29 mouse cellular contexts compared by ENCODE assay signal in genomic region chr4:103934364-103934763, GRCm38 (mm10).
DNase-seq lines count a peak whose midpoint lies in the region; ATAC-seq and TF ChIP-seq lines count a peak whose summit lies in the region.
"Had no signal": no experiment of that assay in that cellular context is flagged by ENCODE, and none has a peak within 500 bp of the region (broad histone marks: within the 10 kb centered on the region; RNA-seq: fewer than 3 reads in every experiment).

No protein-coding gene starts in this region.

- DNase-seq in hindbrain, embryonic 10.5 days (ENCODE audit: low spot score): no peak
- no peak for DNase-seq in layer of hippocampus, adult 2 months (ENCODE audit: low spot score in 2 of 2)
- no peak for DNase-seq in layer of hippocampus, adult 9-11 months
- DNase-seq in liver, postnatal 0 days: no peak
- DNase-seq in liver: no peak
- DNase-seq in brain, embryonic 14.5 days (ENCODE audit: low read depth): peak; percentile 30
- DNase-seq: adrenal gland, adult 8-10 months; adrenal gland, postnatal 14 days; adrenal gland, postnatal 36 days; B cell, adult 2 months; cerebellum, adult 11 months; cerebellum, adult 18-20 months; cerebellum, adult 8-10 months; cerebellum, adult 9-11 months; cerebellum, postnatal 14 days; cerebellum, postnatal 36 days; embryo, embryonic 11 days had no signal

- no peak for ATAC-seq in hindbrain, embryonic 13.5 days (ENCODE audit: low FRiP score)
- peak; percentile 85 for ATAC-seq in liver, postnatal 0 days
- ATAC-seq: activated CD4-positive, CD25-positive, alpha-beta regulatory T cell, adult 4 months; CD4-positive, CD25-positive, alpha-beta regulatory T cell, adult 4 months; forebrain, embryonic 14.5 days; Patski had no signal

- H3K9ac ChIP-seq in hindbrain, embryonic 13.5 days: no peak overlapping the region
- H3K9ac ChIP-seq in liver, postnatal 0 days (replicated peaks): no peak overlapping the region
- H3K9ac ChIP-seq: embryonic facial prominence, embryonic 13.5 days; embryonic facial prominence, embryonic 15.5 days; forebrain, embryonic 12.5 days had no signal

- H3K9me3 ChIP-seq in hindbrain, embryonic 10.5 days: no peaks in the 10 kb centered on the region
- no peaks in the 10 kb centered on the region for H3K9me3 ChIP-seq in hindbrain, embryonic 13.5 days
- H3K9me3 ChIP-seq in liver, postnatal 0 days (ENCODE audit: low read length): no peaks in the 10 kb centered on the region
- H3K9me3 ChIP-seq: embryonic facial prominence, embryonic 13.5 days; embryonic facial prominence, embryonic 15.5 days; forebrain, embryonic 10.5 days; forebrain, embryonic 12.5 days had no signal

- TF ChIP-seq EP300 in liver, postnatal 0 days (IDR thresholded peaks at IDR 0.05; ENCODE audit: low read depth): no peak

- H3K27ac ChIP-seq in hindbrain, embryonic 10.5 days: peak overlapping the region; percentile 40; the same call in 1 of the 2 replicates
- no peak overlapping the region for H3K27ac ChIP-seq in hindbrain, embryonic 13.5 days
- H3K27ac ChIP-seq in layer of hippocampus, adult 2 months: peak overlapping the region; percentile 72; the same call in 1 of the 2 replicates
- no peak overlapping the region for H3K27ac ChIP-seq in liver, postnatal 0 days (ENCODE audit: low read depth)
- H3K27ac ChIP-seq: embryonic facial prominence, embryonic 13.5 days; embryonic facial prominence, embryonic 15.5 days; forebrain, embryonic 10.5 days; forebrain, embryonic 12.5 days had no signal

- no peaks in the 10 kb centered on the region for H3K27me3 ChIP-seq in hindbrain, embryonic 10.5 days (ENCODE audit: insufficient read depth, poor library complexity, severe bottlenecking)
- 0 out of 2 replicates have a peak, but pooled peaks cover 2% of the 10 kb centered on the region for H3K27me3 ChIP-seq in hindbrain, embryonic 13.5 days
- H3K27me3 ChIP-seq in liver, postnatal 0 days (ENCODE audit: insufficient read depth, low read length): no peaks in the 10 kb centered on the region
- H3K27me3 ChIP-seq: CH12.LX; embryonic facial prominence, embryonic 13.5 days; embryonic facial prominence, embryonic 15.5 days; forebrain, embryonic 12.5 days; Patski had no signal

- peaks cover 15% of the 10 kb centered on the region for H3K4me1 ChIP-seq in hindbrain, embryonic 10.5 days (replicated peaks)
- H3K4me1 ChIP-seq in hindbrain, embryonic 13.5 days (replicated peaks): peaks cover 11% of the 10 kb centered on the region; the same call in 1 of the 2 replicates
- H3K4me1 ChIP-seq in liver, postnatal 0 days (ENCODE audit: insufficient read depth): peaks cover 2% of the 10 kb centered on the region; the same call in 1 of the 2 replicates
- H3K4me1 ChIP-seq: embryonic facial prominence, embryonic 13.5 days; embryonic facial prominence, embryonic 15.5 days had no signal

- TF ChIP-seq POLR2A in brain, embryonic 14.5 days (IDR thresholded peaks at IDR 0.05; ENCODE audit: borderline replicate concordance, extremely low read depth, insufficient read depth, insufficient read length, poor library complexity, severe bottlenecking): no peak

- TF ChIP-seq CTCF in layer of hippocampus, adult 2 months (conservative IDR thresholded peaks at IDR 0.05): no peak
- no peak for TF ChIP-seq CTCF in liver, postnatal 0 days (IDR thresholded peaks at IDR 0.05; ENCODE audit: low read depth)
- TF ChIP-seq CTCF in brain, embryonic 14.5 days (IDR thresholded peaks at IDR 0.05; ENCODE audit: borderline replicate concordance, extremely low read depth, insufficient read depth, insufficient read length): no peak

- no peak overlapping the region for H3K4me3 ChIP-seq in hindbrain, embryonic 10.5 days
- no peak overlapping the region for H3K4me3 ChIP-seq in hindbrain, embryonic 13.5 days
- no peak overlapping the region for H3K4me3 ChIP-seq in layer of hippocampus, adult 2 months
- no peak overlapping the region for H3K4me3 ChIP-seq in liver, postnatal 0 days (ENCODE audit: low read depth, low read length)
- H3K4me3 ChIP-seq: embryonic facial prominence, embryonic 13.5 days; embryonic facial prominence, embryonic 15.5 days; erythroblast, embryonic 14.5 days; forebrain, embryonic 10.5 days; forebrain, embryonic 12.5 days had no signal

- H3K4me2 ChIP-seq in hindbrain, embryonic 13.5 days: no peak overlapping the region
- H3K4me2 ChIP-seq in liver, postnatal 0 days (ENCODE audit: low read depth, low read length): no peak overlapping the region
- H3K4me2 ChIP-seq: embryonic facial prominence, embryonic 13.5 days; embryonic facial prominence, embryonic 15.5 days; forebrain, embryonic 12.5 days had no signal

- no peaks in the 10 kb centered on the region for H3K36me3 ChIP-seq in hindbrain, embryonic 10.5 days
- H3K36me3 ChIP-seq in hindbrain, embryonic 13.5 days: no peaks in the 10 kb centered on the region
- H3K36me3 ChIP-seq in liver, postnatal 0 days (replicated peaks; ENCODE audit: insufficient read depth, low read length): no peaks in the 10 kb centered on the region
- H3K36me3 ChIP-seq: embryonic facial prominence, embryonic 13.5 days; embryonic facial prominence, embryonic 15.5 days; forebrain, embryonic 10.5 days; forebrain, embryonic 12.5 days; G1E had no signal

- WGBS in hindbrain, embryonic 10.5 days: 76% methylated on average over 3 of the region's 3 CpGs
- WGBS in hindbrain, embryonic 13.5 days: 59% methylated on average over 3 of the region's 3 CpGs
- 64% methylated on average over 3 of the region's 3 CpGs for WGBS in liver, postnatal 0 days (ENCODE audit: insufficient replicate concordance)

Comparison
In these comparisons a context has a peak if more than half of its experiments do, and no peak if none do; other contexts are left out.
1. H3K27ac ChIP-seq: peak in hindbrain, embryonic 10.5 days (single experiment) and layer of hippocampus, adult 2 months (single experiment); none in hindbrain, embryonic 13.5 days (single experiment) and liver, postnatal 0 days (single experiment).